Mouse (Mus musculus) 416B (cell line): ENCODE measurements around the gene Ambra1.
"Not testable (repeated sequence)": the region's sequence is repeated elsewhere in the genome, so short reads cannot be mapped to it uniquely, and the experiment has no call there.

ENCODE experiments used
- DNase-seq: peaks from one replicate; pipeline ENCODE4 v3.0.0; 2011; ENCODE audit warnings: low read depth

Gene Ambra1

DNA sequence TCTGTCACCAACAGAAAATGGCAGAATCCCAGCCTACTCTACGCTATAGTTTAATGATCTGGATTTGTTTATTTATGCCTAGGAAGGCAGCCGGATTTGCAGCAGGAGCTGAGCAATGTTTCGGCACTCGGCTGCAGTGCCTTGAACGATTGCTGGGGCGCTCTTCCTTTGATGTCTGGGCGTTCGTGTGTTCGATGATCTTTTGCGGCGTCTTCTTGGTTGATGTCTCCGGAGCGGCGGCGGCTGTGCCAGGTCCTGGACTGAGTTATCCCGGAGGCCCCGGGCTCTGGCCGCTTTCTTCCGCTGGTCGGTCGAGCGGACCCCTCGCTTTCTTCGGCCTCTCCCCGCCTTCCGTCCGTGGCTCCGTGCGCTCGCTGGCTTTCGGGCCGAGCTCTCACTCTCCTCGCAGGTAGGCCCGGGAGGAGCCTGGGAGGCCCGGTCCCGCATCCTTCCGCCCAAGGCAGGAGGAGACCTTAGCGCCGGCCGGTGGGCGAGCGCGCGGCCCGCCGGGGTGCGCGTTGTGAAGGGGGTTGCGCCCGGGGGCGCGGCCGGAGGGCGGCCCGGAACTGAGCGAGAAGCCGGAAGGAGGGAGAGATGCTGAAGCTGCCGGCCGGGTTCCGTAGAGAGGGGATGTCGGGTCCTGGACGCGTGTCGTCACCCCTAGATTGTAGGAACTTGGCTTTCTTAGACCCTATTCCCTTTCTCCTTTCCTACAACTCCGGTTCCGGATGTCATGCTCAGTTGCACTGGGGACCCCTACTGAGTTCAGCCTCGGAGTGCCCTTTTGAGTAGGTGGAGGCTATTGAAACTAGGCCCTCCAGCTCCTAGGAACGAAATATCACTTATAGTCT lies at the start of gene Ambra1:
Gene Ambra1 (plus strand): TSS at position 164 of the 851 bp plus-strand sequence.
- DNase-seq = peak; percentile 92

GRCm38 (mm10) chr2:91682850-91683249 lies 47.1 kb upstream of the Ambra1 start:
- DNase-seq = peak; percentile 69

- DNase-seq = no peak
Observed at GRCm38 (mm10) chr2:91683919-91684318, 46.0 kb upstream of the Ambra1 start.

DNA sequence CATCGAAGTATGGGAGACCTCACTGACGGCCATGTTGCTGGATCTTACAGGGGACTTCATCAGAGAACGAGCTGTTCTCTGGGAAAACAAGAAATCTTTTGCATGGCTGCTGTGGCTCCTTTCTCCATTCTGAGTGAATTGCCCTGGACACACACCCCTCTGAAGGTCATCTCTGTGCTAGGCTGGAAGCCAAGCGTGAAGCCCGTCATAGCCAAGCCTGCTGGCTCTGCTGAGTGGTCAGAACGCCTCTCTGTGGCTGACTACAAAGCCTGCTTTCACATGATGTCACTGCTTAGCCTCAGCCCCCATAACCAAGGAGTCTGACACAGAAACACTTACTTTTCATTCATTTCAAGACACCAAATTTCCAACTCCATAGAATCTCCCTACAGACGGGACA lies 40.5 kb upstream of the Ambra1 start:
- no peak for DNase-seq

DNA sequence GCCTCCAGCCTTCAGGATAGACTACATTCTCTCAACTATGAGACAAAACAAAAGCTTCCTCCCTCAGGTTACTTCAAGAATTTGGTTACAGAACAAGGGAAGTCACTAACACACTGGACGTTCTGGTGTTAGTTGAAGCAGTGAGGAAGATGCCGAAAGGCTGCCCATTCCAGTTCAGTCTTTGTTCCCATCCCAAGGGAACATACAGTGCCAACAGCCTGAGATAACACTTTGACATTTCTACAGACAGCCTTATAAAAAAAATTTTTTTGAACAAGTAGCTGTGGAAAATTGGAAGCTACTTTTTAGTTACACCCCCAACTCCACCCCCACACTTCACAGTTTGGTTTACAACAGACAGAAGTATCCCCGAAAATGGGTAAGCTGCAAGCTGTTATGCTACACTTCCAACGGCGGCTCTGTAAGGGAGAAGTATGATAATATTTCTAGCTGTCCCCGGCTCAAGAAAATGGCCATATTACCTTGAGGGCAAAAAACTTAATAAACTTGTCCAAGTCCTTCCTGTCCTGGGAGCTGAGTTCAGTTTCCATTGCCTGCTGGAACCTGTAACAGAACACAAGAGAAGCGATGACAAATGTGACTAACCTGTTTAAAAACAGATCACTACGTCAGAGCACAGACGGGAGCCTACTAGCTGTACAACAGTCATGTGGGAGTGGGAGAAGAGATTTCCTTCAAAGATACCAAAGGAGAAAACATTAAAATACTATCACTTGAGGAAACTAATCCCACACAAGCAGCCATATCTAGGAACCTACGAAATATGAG lies 34.3 kb upstream of the Ambra1 start:
- no peak for DNase-seq

- DNase-seq = peak; percentile 92
Observed at GRCm38 (mm10) chr2:91696225-91696590, 33.7 kb upstream of the Ambra1 start.

DNA sequence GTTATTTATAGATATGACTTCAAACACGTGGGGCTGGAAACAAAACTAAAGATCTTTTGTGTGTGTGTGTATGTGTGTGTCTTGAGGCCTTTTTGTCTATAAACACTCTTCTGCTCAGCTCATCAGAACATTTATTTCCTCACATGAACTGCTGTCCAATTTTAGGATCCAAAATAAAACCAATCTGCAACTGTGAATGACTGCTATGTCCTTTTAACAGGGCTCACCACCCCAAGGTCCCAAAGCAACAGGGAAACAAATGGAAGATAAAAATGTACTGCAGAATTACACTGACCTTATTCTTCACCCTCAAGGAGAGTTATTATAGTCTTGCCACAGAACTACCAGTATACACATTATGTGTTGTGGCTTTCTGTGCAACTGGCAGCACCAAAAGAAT lies 30.7 kb upstream of the Ambra1 start:
- no peak for DNase-seq

DNA sequence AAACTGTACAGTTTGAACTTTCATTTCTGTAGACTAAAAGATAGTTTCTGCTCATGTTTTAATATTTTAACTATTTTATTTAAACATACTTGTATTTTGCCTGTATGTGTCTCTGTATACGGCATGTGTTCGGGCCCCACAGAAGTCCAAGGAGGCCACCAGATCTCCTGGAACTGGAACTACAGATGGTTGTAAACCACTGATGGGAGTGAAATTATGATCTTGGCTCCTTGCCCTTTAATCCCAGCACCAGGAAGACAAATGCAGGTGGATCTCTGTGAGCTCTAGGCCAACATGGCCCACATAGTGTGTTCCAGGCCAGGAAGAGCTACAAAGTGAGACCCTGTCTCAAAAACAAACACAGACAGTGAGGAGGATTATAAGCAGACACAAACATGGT lies 28.6 kb upstream of the Ambra1 start:
- DNase-seq = no peak

- no peak for DNase-seq
Observed at GRCm38 (mm10) chr2:91705736-91706135, 24.2 kb upstream of the Ambra1 start.

- DNase-seq = no peak
Observed at GRCm38 (mm10) chr2:91706456-91706855, 23.5 kb upstream of the Ambra1 start.

- no peak for DNase-seq
Observed at GRCm38 (mm10) chr2:91708361-91708760, 21.6 kb upstream of the Ambra1 start.

DNA sequence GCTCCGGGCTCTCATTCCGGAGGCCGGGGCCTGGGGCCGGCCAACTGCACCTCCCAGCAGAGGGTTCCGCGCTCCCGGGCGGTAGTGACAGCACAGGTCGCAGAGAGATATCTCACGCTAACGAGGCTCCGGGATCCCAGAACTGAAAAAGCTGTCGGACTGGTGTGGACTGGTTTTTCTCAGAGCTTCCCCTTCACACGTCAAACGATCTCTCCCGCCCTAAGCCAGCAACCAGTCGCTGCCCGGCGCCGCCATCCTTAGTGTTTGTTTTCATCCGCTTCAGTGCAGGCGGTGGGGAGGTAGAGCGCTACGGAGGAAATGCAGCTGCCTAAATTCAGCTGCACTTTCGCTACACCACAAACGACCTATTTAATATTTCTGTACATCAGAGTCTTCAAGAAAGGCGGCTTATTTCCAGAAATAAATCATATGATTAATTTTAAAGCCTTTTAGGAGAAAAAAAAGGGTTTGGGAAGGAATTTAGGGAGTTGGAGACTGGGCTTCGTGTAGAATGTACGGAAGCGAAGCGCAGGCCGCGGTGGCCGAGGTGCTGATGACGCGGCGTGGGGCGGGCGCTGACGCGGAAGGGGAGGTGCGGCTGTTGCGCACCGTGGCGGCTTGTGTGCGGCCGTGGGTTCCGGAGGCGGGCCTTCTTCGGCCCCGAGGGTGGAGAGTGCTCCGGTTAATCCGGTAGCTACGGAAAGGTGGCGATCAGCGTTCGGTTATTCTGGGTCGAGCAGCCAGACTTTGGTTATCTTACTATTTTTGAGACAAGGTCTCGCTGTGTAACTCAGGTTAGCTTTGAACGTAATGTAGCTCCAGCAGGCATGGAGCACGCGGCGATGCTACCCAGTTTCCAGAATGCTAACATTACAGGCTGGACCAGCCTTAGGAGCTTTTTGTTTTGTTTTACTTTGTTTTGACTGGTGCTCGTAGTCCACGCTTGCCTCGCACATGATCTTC lies 19.4 kb upstream of the Ambra1 start, which contains the start of the genes Atg13 and Harbi1:
Gene Atg13 (minus strand): TSS at position 305 of the 963 bp plus-strand sequence.
Gene Harbi1 (plus strand): TSS at position 581 of the 963 bp plus-strand sequence.
- DNase-seq = peak; percentile 95

- DNase-seq = peak; percentile 53
Observed at GRCm38 (mm10) chr2:91711256-91711925, 18.5 kb upstream of the Ambra1 start.

GRCm38 (mm10) chr2:91714921-91715320 lies 15.0 kb upstream of the Ambra1 start:
- DNase-seq = no peak

DNA sequence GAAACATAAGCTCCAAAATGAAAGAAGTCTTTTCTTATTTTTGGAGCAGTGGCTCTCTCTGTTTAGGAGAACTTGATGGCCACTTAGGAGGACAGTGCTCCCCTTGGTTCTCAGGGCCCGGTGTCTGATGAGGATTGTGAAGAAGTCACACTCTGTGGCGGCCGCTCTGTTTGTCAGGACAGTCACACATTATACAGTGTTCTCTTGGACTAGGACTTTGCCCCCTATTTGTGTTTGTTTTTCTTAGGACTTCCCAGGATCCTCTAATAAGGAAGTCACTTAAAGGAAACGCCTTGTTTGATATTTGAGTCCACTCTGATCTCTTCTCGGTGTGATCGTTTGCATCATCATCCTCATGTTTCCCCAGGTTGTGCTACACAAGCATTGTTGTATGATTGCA lies 11.7 kb upstream of the Ambra1 start:
- no peak for DNase-seq

- no peak for DNase-seq
Observed at GRCm38 (mm10) chr2:91723382-91723781, 6.6 kb upstream of the Ambra1 start.

- no peak for DNase-seq
Observed at GRCm38 (mm10) chr2:91723951-91724350, 6.0 kb upstream of the Ambra1 start.

DNA sequence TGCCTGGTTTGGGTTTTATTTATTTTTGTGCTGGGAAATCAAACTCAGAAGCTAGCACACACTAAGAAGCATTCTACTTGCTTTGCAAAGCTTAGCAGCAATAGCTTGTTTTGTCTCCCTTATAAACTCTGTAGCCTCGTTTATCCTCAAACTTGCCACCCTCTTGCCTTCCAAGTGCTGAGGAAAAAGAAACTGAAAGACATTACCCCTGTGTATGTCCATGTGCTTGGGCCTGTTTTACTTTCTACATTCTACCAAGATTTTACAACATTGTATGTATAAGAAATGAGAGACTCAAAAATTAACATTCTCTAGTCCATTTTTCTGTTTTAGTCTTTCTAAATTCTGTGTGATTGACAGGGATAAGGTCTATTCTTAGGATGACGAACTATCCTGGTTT lies 5.2 kb upstream of the Ambra1 start:
- DNase-seq = peak; percentile 21

- DNase-seq = not testable (repeated sequence)
Observed at GRCm38 (mm10) chr2:91725476-91725875, 4.5 kb upstream of the Ambra1 start.

DNA sequence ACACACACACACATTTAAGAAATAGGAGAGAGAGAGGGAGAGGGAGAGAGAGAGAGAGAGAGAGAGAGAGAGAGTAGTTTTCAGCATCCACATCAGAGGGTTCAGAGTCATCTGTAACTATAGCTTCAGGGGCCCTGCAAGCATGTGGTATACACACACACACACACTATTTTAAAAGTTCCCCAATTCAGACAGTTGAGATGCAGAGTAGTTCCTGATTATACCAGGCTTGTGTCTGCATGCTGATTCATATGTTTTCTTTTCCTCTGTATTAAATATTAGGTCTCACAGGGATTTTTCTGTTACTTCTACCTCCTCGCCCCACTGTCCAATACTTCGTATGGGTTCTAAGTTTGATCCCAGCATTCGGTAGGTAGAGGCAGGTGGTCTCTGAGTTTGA lies 2.9 kb upstream of the Ambra1 start:
- no peak for DNase-seq

GRCm38 (mm10) chr2:91729571-91729970 lies 363 bp upstream of the Ambra1 start:
- DNase-seq = no peak
